Mouse (Mus musculus) lung, postnatal 0 days (tissue): ENCODE data around the gene Usp49.
"Not testable (repeated sequence)": the region's sequence is repeated elsewhere in the genome, so short reads cannot be mapped to it uniquely, and the experiment has no call there.

Experiments used
- CTCF ChIP-seq: IDR thresholded peaks from 2 replicates; pipeline ENCODE4 v1.5.1; 2016; ENCODE audit warnings: antibody characterized with exemption, mild to moderate bottlenecking
- EP300 ChIP-seq: IDR thresholded peaks from 2 replicates; pipeline ENCODE4 v1.6.1; 2016; ENCODE audit warnings: antibody characterized with exemption, mild to moderate bottlenecking, control low read depth

DNA sequence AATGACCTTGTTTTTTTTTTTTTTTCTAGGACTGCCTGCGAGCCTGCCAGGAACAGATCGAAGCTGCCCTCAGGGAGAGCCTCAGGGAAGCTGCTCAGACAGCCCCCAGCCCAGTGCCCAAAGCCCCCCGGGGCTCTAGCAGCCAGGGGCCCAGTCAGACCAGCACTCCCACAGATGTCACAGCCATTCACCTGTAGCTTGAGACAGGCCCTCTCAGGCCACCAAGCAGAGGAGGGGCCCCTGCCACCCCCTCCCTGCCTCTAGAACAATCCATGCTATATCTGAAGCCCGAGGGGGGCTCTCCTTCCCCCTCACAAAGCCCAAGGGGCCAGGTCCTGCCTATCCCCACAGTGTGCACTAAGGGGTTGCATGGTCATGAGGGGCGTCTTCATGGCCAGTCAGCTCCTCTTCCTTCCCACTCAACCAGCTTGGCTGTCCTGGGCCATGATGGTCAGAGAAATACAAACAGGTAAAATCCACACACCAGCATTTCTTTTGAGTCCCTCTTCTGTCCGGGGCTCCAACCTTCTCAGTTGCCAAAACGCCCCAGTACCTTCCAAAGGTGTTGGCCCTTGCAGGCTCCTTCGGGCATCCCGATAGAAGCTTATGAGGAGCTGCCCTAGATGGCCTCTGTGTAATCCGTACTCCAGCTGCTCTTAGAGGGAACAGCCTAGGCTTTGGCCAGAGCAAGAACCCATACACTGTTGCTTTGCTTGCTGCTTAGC, 31.7 kb upstream of the Usp49 start:
- not testable (repeated sequence) for TF ChIP-seq CTCF, EP300
